Mouse (Mus musculus): ENCODE measurements around the gene Plxna4. TPM values are rescaled to one million over a fixed set of nuclear protein-coding genes. Genes with fewer than 3 reads are reported as not detected.
A peak's percentile ranks its signal among the peaks of the same experiment; 100 is the strongest.

The Plxna4 gene
- polyA plus RNA-seq, 1 experiment from 2014 or later, result 5.6 TPM

DNA sequence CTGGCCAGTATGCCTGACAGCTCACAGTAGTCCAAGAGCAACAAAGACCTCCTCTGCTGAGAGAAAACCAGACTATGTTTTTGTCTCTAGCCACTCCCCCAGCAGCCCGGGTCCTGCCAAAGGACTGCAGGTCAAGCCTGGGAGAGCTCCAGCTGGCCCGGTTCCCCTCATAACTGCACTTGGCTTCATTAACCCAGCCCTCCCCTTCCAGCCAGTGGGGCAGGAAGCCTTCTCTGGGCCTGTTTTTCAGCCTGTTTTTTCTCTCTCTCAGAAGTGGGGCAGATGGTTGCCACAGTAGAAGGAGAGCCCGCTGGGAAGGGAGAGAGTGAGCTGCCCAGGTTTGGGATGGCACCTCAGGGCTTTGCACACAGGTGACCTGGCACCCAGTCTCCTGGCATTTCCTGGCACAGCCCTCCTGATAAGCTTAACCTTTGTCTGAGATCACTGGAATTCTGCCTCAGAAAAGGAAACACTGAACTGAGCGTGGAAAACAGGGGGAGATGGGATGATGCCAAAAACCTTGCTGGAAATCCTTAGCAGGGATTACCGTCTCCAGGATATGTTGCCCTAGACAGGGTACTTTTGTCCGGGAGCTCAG lies 190.8 kb downstream of the Plxna4 start:
- Histone ChIP-seq H3K4me1 (peaks cover 7% of the 10 kb centered on the region; the same call in 1 of the 2 replicates), H3K27ac (replicated peaks) (no peak overlapping the region), H3K9me3 (no peaks in the 10 kb centered on the region), H3K4me2 (replicated peaks) (no peak overlapping the region), H3K4me3 (no peak overlapping the region), H3K27me3 (no peaks in the 10 kb centered on the region), H3K9ac (replicated peaks) (no peak overlapping the region), H3K36me3 (no peaks in the 10 kb centered on the region)
- ATAC-seq (ENCODE audit: low FRiP score, low read depth), result no peak
- WGBS, result 51% methylated on average over 6 of the region's 6 CpGs

GRCm38 (mm10) chr6:32395415-32395814 lies 192.6 kb downstream of the Plxna4 start:
- no peaks in the 10 kb centered on the region for H3K36me3 ChIP-seq
- peaks cover 7% of the 10 kb centered on the region; the same call in 1 of the 2 replicates for H3K4me1 ChIP-seq
- no peaks in the 10 kb centered on the region for H3K9me3 ChIP-seq
- H3K4me2 ChIP-seq (replicated peaks), result no peak overlapping the region
- no peaks in the 10 kb centered on the region for H3K27me3 ChIP-seq
- 93% methylated on average over 9 of the region's 9 CpGs for WGBS
- no peak for ATAC-seq (ENCODE audit: low FRiP score, low read depth)
- H3K27ac ChIP-seq (replicated peaks), result no peak overlapping the region
- H3K4me3 ChIP-seq, result no peak overlapping the region
- H3K9ac ChIP-seq (replicated peaks), result no peak overlapping the region

GRCm38 (mm10) chr6:32392262-32392661 lies 195.7 kb downstream of the Plxna4 start:
- Histone ChIP-seq H3K27ac (replicated peaks) (no peak overlapping the region), H3K9ac (replicated peaks) (no peak overlapping the region)
- 58% methylated on average over 2 of the region's 2 CpGs for WGBS

GRCm38 (mm10) chr6:32388276-32388675 lies 199.7 kb downstream of the Plxna4 start:
- H3K9me3 ChIP-seq, result no peaks in the 10 kb centered on the region
- H3K9ac ChIP-seq (replicated peaks), result no peak overlapping the region
- no peak overlapping the region for H3K27ac ChIP-seq (replicated peaks)
- no peak overlapping the region for H3K4me2 ChIP-seq (replicated peaks)
- H3K4me3 ChIP-seq, result no peak overlapping the region
- no peaks in the 10 kb centered on the region for H3K4me1 ChIP-seq
- no peaks in the 10 kb centered on the region for H3K36me3 ChIP-seq
- 77% methylated on average over 1 of the region's 1 CpGs for WGBS
- ATAC-seq (ENCODE audit: low FRiP score, low read depth), result no peak
- no peaks in the 10 kb centered on the region for H3K27me3 ChIP-seq

More at GRCm38 (mm10) chr6:32392262-32392661, 195.7 kb downstream of the Plxna4 start:
- no peaks in the 10 kb centered on the region for H3K27me3 ChIP-seq
- no peak overlapping the region for H3K4me3 ChIP-seq
- no peaks in the 10 kb centered on the region for H3K36me3 ChIP-seq
- H3K9me3 ChIP-seq, result no peaks in the 10 kb centered on the region
- peaks cover 7% of the 10 kb centered on the region; the same call in 1 of the 2 replicates for H3K4me1 ChIP-seq
- no peak for ATAC-seq (ENCODE audit: low FRiP score, low read depth)
- H3K4me2 ChIP-seq (replicated peaks), result no peak overlapping the region

DNA sequence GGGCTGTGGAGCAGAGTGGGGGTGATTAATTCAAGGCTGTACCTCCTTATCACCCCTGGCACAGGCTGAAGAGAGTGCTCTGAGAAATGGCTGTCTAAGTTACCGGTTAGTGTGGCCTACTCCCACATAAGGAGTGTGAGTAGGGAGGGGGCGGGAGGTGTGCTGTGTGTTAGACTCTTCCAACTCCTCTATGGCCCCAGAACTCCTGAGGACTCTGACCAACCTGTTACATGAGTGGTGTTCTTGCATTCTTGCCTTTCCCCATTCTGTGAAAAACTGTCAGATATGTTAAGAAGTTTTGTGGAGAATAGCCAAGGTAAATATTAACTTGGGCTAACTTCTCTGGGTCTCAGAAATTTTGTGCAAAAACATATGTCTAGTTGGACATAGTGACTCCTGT lies 201.1 kb downstream of the Plxna4 start:
- no peaks in the 10 kb centered on the region for H3K27me3 ChIP-seq
- WGBS, result 88% methylated on average over 2 of the region's 2 CpGs
- no peaks in the 10 kb centered on the region for H3K9me3 ChIP-seq
- ATAC-seq (ENCODE audit: low FRiP score, low read depth), result no peak
- no peak overlapping the region for H3K4me2 ChIP-seq (replicated peaks)
- no peaks in the 10 kb centered on the region for H3K36me3 ChIP-seq
- H3K9ac ChIP-seq (replicated peaks), result no peak overlapping the region
- no peak overlapping the region for H3K4me3 ChIP-seq
- H3K27ac ChIP-seq (replicated peaks), result no peak overlapping the region
- no peaks in the 10 kb centered on the region for H3K4me1 ChIP-seq

DNA sequence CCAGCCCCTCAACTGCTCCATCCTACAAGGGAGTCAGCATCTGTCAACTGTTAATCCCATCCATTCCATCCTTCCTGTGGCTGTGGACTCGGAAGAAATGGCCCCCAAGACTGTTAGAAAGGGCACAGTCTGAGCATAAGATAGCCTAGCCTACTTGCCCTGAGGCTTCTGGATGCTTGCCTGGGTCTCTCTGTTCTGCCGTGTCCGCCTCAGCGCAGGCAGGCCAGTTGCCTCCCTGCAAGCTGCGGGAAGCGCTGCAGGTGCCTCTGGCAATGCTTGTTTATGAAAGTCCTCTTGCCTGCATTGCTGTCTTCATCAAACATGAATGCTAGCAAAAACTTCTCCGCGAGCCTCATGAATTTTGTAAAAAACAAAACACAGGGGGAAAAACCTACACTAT lies 203.1 kb downstream of the Plxna4 start:
- WGBS, result 75% methylated on average over 8 of the region's 8 CpGs
- no peak for ATAC-seq (ENCODE audit: low FRiP score, low read depth)

GRCm38 (mm10) chr6:32384423-32384822 lies 203.6 kb downstream of the Plxna4 start:
- no peak overlapping the region for H3K4me2 ChIP-seq (replicated peaks)
- no peak overlapping the region for H3K27ac ChIP-seq (replicated peaks)
- H3K9ac ChIP-seq (replicated peaks), result no peak overlapping the region
- ATAC-seq (ENCODE audit: low FRiP score, low read depth), result no peak
- no peaks in the 10 kb centered on the region for H3K4me1 ChIP-seq
- no peaks in the 10 kb centered on the region for H3K36me3 ChIP-seq
- H3K4me3 ChIP-seq, result no peak overlapping the region
- no peaks in the 10 kb centered on the region for H3K27me3 ChIP-seq
- H3K9me3 ChIP-seq, result no peaks in the 10 kb centered on the region
- WGBS, result 89% methylated on average over 8 of the region's 8 CpGs

More for the DNA sequence above, 203.1 kb downstream of the Plxna4 start:
- H3K36me3 ChIP-seq, result no peaks in the 10 kb centered on the region
- H3K27me3 ChIP-seq, result no peaks in the 10 kb centered on the region
- H3K9me3 ChIP-seq, result no peaks in the 10 kb centered on the region
- H3K4me3 ChIP-seq, result no peak overlapping the region
- no peaks in the 10 kb centered on the region for H3K4me1 ChIP-seq
- no peak overlapping the region for H3K9ac ChIP-seq (replicated peaks)
- no peak overlapping the region for H3K4me2 ChIP-seq (replicated peaks)
- H3K27ac ChIP-seq (replicated peaks), result no peak overlapping the region

GRCm38 (mm10) chr6:32381516-32381915 lies 206.5 kb downstream of the Plxna4 start:
- H3K27ac ChIP-seq (replicated peaks), result no peak overlapping the region
- no peaks in the 10 kb centered on the region for H3K36me3 ChIP-seq
- ATAC-seq (ENCODE audit: low FRiP score, low read depth), result no peak
- H3K4me2 ChIP-seq (replicated peaks), result no peak overlapping the region
- H3K9me3 ChIP-seq, result no peaks in the 10 kb centered on the region
- peaks cover 12% of the 10 kb centered on the region; the same call in 1 of the 2 replicates for H3K4me1 ChIP-seq
- no peak overlapping the region for H3K4me3 ChIP-seq
- H3K9ac ChIP-seq (replicated peaks), result no peak overlapping the region
- H3K27me3 ChIP-seq, result no peaks in the 10 kb centered on the region
- 70% methylated on average over 10 of the region's 10 CpGs for WGBS

DNA sequence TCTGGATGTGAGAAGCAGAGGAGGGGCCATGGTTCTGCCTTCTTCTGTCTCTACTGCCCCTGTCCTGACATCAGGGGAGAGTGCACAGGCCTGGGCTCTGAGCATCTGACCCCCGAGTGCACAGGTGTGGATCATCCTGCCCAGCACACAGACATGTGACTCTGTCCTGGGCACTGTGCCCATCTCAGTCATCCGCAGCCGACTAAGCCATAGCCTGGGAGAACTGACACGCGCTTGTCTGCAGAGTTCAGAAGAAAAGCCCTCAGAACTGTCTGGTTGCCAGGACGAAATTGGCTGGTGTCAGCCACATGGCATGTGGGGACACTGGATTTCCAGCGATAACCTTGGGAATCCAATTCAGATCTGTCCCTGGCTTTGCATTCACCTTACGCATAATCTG lies 210.8 kb downstream of the Plxna4 start:
- H3K4me1 ChIP-seq, result peaks cover 12% of the 10 kb centered on the region; the same call in 1 of the 2 replicates
- H3K27me3 ChIP-seq, result no peaks in the 10 kb centered on the region
- WGBS, result 80% methylated on average over 8 of the region's 8 CpGs
- no peaks in the 10 kb centered on the region for H3K36me3 ChIP-seq
- H3K27ac ChIP-seq (replicated peaks), result peak overlapping the region; percentile 39; the same call in 1 of the 2 replicates
- H3K9ac ChIP-seq (replicated peaks), result no peak overlapping the region
- H3K9me3 ChIP-seq, result no peaks in the 10 kb centered on the region
- no peak for ATAC-seq (ENCODE audit: low FRiP score, low read depth)
- no peak overlapping the region for H3K4me2 ChIP-seq (replicated peaks)
- H3K4me3 ChIP-seq, result no peak overlapping the region

DNA sequence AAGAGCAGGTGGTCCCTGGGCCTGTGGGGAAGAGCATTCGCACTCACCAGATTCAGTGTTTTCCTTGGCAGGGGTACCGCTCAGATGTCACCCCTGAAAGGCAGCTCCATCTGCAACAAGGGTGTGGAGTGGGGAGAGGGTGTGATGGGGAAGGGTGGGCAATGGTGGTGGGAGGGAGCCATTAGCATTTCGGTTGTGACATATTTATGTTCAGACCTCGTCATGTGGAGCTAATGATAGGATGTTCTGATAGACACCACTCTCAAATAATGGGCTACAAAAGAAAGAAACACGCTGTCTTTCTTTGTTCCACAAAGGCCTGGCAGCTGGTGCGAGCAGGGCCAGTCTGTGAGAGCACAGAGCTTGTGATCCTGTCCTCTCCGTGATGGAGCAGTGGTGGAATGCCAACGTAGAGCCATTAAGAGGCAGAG lies 214.0 kb downstream of the Plxna4 start:
- Histone ChIP-seq H3K4me1 (peaks cover 12% of the 10 kb centered on the region; the same call in 1 of the 2 replicates), H3K9ac (replicated peaks) (no peak overlapping the region), H3K27ac (replicated peaks) (no peak overlapping the region), H3K4me2 (replicated peaks) (no peak overlapping the region), H3K9me3 (no peaks in the 10 kb centered on the region), H3K4me3 (no peak overlapping the region), H3K27me3 (no peaks in the 10 kb centered on the region), H3K36me3 (no peaks in the 10 kb centered on the region)
- ATAC-seq (ENCODE audit: low FRiP score, low read depth), result no peak
- WGBS, result 89% methylated on average over 8 of the region's 8 CpGs

GRCm38 (mm10) chr6:32369092-32369491 lies 218.9 kb downstream of the Plxna4 start:
- Histone ChIP-seq H3K9ac (replicated peaks) (no peak overlapping the region), H3K27ac (replicated peaks) (no peak overlapping the region), H3K36me3 (no peaks in the 10 kb centered on the region), H3K27me3 (no peaks in the 10 kb centered on the region), H3K4me1 (no peaks in the 10 kb centered on the region), H3K4me3 (no peak overlapping the region), H3K4me2 (replicated peaks) (no peak overlapping the region), H3K9me3 (no peaks in the 10 kb centered on the region)
- 85% methylated on average over 3 of the region's 3 CpGs for WGBS
- no peak for ATAC-seq (ENCODE audit: low FRiP score, low read depth)

DNA sequence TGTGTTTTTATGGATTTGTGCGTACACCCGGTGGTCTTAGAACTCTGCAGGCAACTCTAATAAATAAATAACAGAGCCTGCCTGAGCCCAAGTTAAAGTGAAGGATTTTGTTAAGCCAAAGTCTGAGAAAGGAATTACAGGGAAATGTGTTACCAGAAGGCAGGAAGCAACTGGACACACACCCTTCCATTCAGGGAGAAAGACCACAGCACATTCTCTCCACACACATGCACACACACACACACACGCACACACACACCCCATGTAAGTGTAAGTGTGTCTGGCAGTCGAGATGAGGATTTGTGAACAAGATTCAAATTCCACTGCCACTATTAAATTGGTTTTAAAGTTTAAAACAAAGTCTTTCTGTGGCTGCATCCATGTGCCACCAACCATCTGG lies 219.6 kb downstream of the Plxna4 start:
- Histone ChIP-seq H3K9me3 (no peaks in the 10 kb centered on the region), H3K36me3 (no peaks in the 10 kb centered on the region), H3K4me2 (replicated peaks) (no peak overlapping the region), H3K9ac (replicated peaks) (no peak overlapping the region), H3K4me3 (no peak overlapping the region), H3K27me3 (no peaks in the 10 kb centered on the region), H3K4me1 (no peaks in the 10 kb centered on the region), H3K27ac (replicated peaks) (no peak overlapping the region)
- 69% methylated on average over 4 of the region's 4 CpGs for WGBS
- ATAC-seq (ENCODE audit: low FRiP score, low read depth), result no peak

DNA sequence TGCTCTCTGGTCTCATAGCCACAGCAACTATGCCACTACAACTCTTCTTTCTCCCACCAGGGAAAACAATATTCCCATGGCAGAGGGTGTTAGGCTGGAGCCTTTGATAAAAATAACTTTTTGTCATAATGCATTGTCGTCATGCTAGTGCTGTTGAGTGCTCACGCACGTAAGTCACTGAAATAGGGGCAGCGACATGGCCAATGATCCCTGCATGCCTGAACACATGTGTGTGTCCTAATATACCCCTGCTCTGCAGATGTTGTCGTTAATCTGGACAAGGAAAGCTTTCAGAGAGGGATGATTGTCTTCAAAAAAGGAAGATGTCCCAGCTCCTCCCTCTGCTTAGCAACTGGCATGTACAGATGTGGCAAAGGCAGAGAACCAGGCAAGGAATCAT lies 223.1 kb downstream of the Plxna4 start:
- no peaks in the 10 kb centered on the region for H3K27me3 ChIP-seq
- 96% methylated on average over 5 of the region's 5 CpGs for WGBS
- no peak for ATAC-seq (ENCODE audit: low FRiP score, low read depth)
- H3K4me1 ChIP-seq, result peaks cover 11% of the 10 kb centered on the region
- H3K9ac ChIP-seq (replicated peaks), result no peak overlapping the region
- H3K4me3 ChIP-seq, result no peak overlapping the region
- H3K4me2 ChIP-seq (replicated peaks), result no peak overlapping the region
- H3K9me3 ChIP-seq, result no peaks in the 10 kb centered on the region
- no peak overlapping the region for H3K27ac ChIP-seq (replicated peaks)
- no peaks in the 10 kb centered on the region for H3K36me3 ChIP-seq
